26 mouse cellular contexts compared by ENCODE assay signal in the genomic region with DNA sequence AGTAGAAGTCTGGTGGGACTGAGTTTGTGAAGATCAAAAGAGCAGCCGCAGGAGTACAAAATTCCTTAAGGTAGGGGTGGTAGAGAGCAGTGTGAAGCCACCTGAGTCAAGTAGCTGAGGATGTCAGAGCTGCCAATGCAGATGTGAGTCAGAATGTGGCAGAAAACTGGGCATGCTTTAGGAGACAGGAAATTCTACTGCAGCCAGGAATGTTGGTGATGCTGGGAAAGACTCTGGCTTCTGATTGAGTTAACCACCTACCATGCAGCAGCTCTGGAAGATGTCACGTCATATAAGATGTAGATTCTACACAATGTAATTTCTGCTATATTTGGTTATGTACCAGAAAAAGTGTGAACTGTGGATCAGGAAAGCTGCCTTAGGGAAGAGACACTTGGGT.
DNase-seq lines count a peak whose midpoint lies in the region; ATAC-seq lines count a peak whose summit lies in the region.
"Had no signal": no experiment of that assay in that cellular context is flagged by ENCODE, and none has a peak within 500 bp of the region (broad histone marks: within the 10 kb centered on the region; RNA-seq: fewer than 3 reads in every experiment).

No protein-coding gene starts in this region.

- H3K27me3 ChIP-seq in midbrain, embryonic 14.5 days (ENCODE audit: control insufficient read depth, insufficient read depth, low read length): no peaks in the 10 kb centered on the region
- H3K27me3 ChIP-seq: CH12.LX, Patski had no signal

- no peaks in the 10 kb centered on the region for H3K4me1 ChIP-seq in midbrain, embryonic 14.5 days (ENCODE audit: control insufficient read depth, insufficient read depth, low read length)

- H3K4me2 ChIP-seq in midbrain, embryonic 14.5 days (ENCODE audit: low read length): no peak overlapping the region

- WGBS in midbrain, embryonic 14.5 days: 90% methylated on average over 2 of the region's 2 CpGs

- H3K4me3 ChIP-seq in midbrain, embryonic 14.5 days (replicated peaks; ENCODE audit: low read depth, low read length): no peak overlapping the region

- no peaks in the 10 kb centered on the region for H3K36me3 ChIP-seq in midbrain, embryonic 14.5 days (ENCODE audit: control insufficient read depth, insufficient read depth, low read length)
- H3K36me3 ChIP-seq: G1E had no signal

- no peak overlapping the region for H3K9ac ChIP-seq in midbrain, embryonic 14.5 days (replicated peaks; ENCODE audit: low read length)

- H3K9me3 ChIP-seq in midbrain, embryonic 14.5 days (ENCODE audit: control insufficient read depth, low read length): no peaks in the 10 kb centered on the region
- H3K9me3 ChIP-seq: G1E had no signal

- H3K27ac ChIP-seq in midbrain, embryonic 14.5 days (replicated peaks; ENCODE audit: low read depth, low read length): no peak overlapping the region

- ATAC-seq in frontal cortex, adult (ENCODE audit: low TSS enrichment): peak; percentile 62; the same call in 1 of the 2 replicates
- no peak for ATAC-seq in midbrain, embryonic 14.5 days (ENCODE audit: low FRiP score, low TSS enrichment)
- ATAC-seq: activated CD4-positive, CD25-positive, alpha-beta regulatory T cell, adult 4 months; CD4-positive, CD25-positive, alpha-beta regulatory T cell, adult 4 months; Patski had no signal

- DNase-seq in frontal cortex, postnatal 14 days (ENCODE audit: low spot score in 2 of 2): no peak
- DNase-seq in 3134 (ENCODE audit: extremely low read depth, insufficient read length, low spot score) (peak; percentile 38), 3T3-L1 (ENCODE audit: low read depth, low spot score) (peak; percentile 52)
- peak; percentile 10 for DNase-seq in brain, adult 2 months (ENCODE audit: low read depth, low spot score)
- no peak for DNase-seq in midbrain, embryonic 14.5 days
- DNase-seq in B cell, adult 2 months: no peak
- DNase-seq in Muller cell, postnatal 12 days (ENCODE audit: inconsistent ontology term): no peak
- DNase-seq: adrenal gland, adult 2 months; adrenal gland, adult 8-10 months; adrenal gland, postnatal 10 days; adrenal gland, postnatal 14 days; adrenal gland, postnatal 25 days; adrenal gland, postnatal 36 days; cerebellum, adult 11 months; cerebellum, adult 11-12 months; cerebellum, adult 18-20 months; cerebellum, adult 2 months; cerebellum, adult 8-10 months; cerebellum, adult 9-10 months; cerebellum, adult 9-11 months had no signal

Comparison
In these comparisons a context has a peak if more than half of its experiments do, and no peak if none do; other contexts are left out.
1. DNase-seq: peak in 3134 (single experiment), 3T3-L1 (single experiment) and brain, adult 2 months (single experiment); none in frontal cortex, postnatal 14 days (0 of 2), midbrain, embryonic 14.5 days (single experiment), B cell, adult 2 months (0 of 2) and Muller cell, postnatal 12 days (single experiment).